In genomic region chr11:121808204-121808852, GRCm38 (mm10) we compare ENCODE assay signal across 8 mouse cellular contexts. TPM values are rescaled to one million over a fixed set of nuclear protein-coding genes. Genes with fewer than 3 reads are reported as not detected.
DNase-seq lines count a peak whose midpoint lies in the region; ATAC-seq and TF ChIP-seq lines count a peak whose summit lies in the region.

No protein-coding gene starts in this region.

- H3ac ChIP-seq in C2C12 (ENCODE audit: control insufficient read depth, insufficient read length, low read depth), result no peak overlapping the region

- H3K4me2 ChIP-seq in embryonic facial prominence, embryonic 11.5 days (ENCODE audit: low read depth, low read length), result no peak overlapping the region
- no peak overlapping the region for H3K4me2 ChIP-seq in kidney, embryonic 14.5 days (replicated peaks; ENCODE audit: low read depth, low read length)
- H3K4me2 ChIP-seq in limb, embryonic 14.5 days (replicated peaks; ENCODE audit: low read depth, low read length, severe bottlenecking), result no peak overlapping the region
- no peak overlapping the region for H3K4me2 ChIP-seq in stomach, postnatal 0 days (replicated peaks; ENCODE audit: low read depth)

- peak; percentile 48 for ATAC-seq in embryonic facial prominence, embryonic 11.5 days (replicated peaks; ENCODE audit: insufficient number of reproducible peaks, low FRiP score, low TSS enrichment, low read depth)
- peak; percentile 80 for ATAC-seq in kidney, embryonic 14.5 days (ENCODE audit: low FRiP score, low TSS enrichment)
- peak; percentile 76; the same call in 1 of the 2 replicates for ATAC-seq in limb, embryonic 14.5 days (ENCODE audit: low FRiP score, low read depth)
- peak; percentile 80 for ATAC-seq in stomach, postnatal 0 days (ENCODE audit: low FRiP score, low TSS enrichment)

- TF ChIP-seq POLR2A in limb, embryonic 14.5 days (IDR thresholded peaks at IDR 0.05; ENCODE audit: borderline replicate concordance, extremely low read depth, insufficient read depth, insufficient read length), result no peak

- H3K9me3 ChIP-seq in embryonic facial prominence, embryonic 11.5 days (replicated peaks; ENCODE audit: control insufficient read depth, low read length), result no peaks in the 10 kb centered on the region
- no peaks in the 10 kb centered on the region for H3K9me3 ChIP-seq in kidney, embryonic 14.5 days (ENCODE audit: control insufficient read depth, low read length)
- H3K9me3 ChIP-seq in limb, embryonic 14.5 days (ENCODE audit: control insufficient read depth, low read length), result no peaks in the 10 kb centered on the region
- no peaks in the 10 kb centered on the region for H3K9me3 ChIP-seq in stomach, postnatal 0 days (ENCODE audit: control insufficient read depth, low read length)

- WGBS in embryonic facial prominence, embryonic 11.5 days, result 3% methylated on average over 4 of the region's 4 CpGs
- WGBS in kidney, embryonic 14.5 days, result 2% methylated on average over 4 of the region's 4 CpGs
- WGBS in limb, embryonic 14.5 days, result 4% methylated on average over 4 of the region's 4 CpGs
- WGBS in stomach, postnatal 0 days, result 2% methylated on average over 4 of the region's 4 CpGs

- no peak overlapping the region for H3K4me3 ChIP-seq in C2C12 (ENCODE audit: insufficient read depth, poor library complexity, severe bottlenecking)
- no peak overlapping the region for H3K4me3 ChIP-seq in embryonic facial prominence, embryonic 11.5 days (ENCODE audit: low read depth, low read length)
- H3K4me3 ChIP-seq in kidney, embryonic 14.5 days (ENCODE audit: low read length), result no peak overlapping the region
- no peak overlapping the region for H3K4me3 ChIP-seq in limb, embryonic 14.5 days (replicated peaks; ENCODE audit: low read length)
- H3K4me3 ChIP-seq in stomach, postnatal 0 days (ENCODE audit: low read depth, low read length), result no peak overlapping the region

- TF ChIP-seq CTCF in C2C12 (IDR thresholded peaks at IDR 0.05; ENCODE audit: control insufficient read depth, insufficient read depth, insufficient read length), result peak; percentile 77
- TF ChIP-seq CTCF in stomach, postnatal 0 days (IDR thresholded peaks at IDR 0.05; ENCODE audit: low read depth), result peak; percentile 97

- no peaks in the 10 kb centered on the region for H3K27me3 ChIP-seq in C2C12 (ENCODE audit: control insufficient read depth, insufficient read depth, insufficient read length)
- no peaks in the 10 kb centered on the region for H3K27me3 ChIP-seq in embryonic facial prominence, embryonic 11.5 days (ENCODE audit: control insufficient read depth, insufficient read depth, low read length)
- H3K27me3 ChIP-seq in kidney, embryonic 14.5 days (ENCODE audit: control insufficient read depth, insufficient read depth, low read length), result no peaks in the 10 kb centered on the region
- H3K27me3 ChIP-seq in limb, embryonic 14.5 days (ENCODE audit: control insufficient read depth, insufficient read depth, low read length), result no peaks in the 10 kb centered on the region
- H3K27me3 ChIP-seq in stomach, postnatal 0 days (ENCODE audit: control insufficient read depth, insufficient read depth, low read length), result no peaks in the 10 kb centered on the region

- no peaks in the 10 kb centered on the region for H3K79me3 ChIP-seq in C2C12 (ENCODE audit: low read depth)

- no peaks in the 10 kb centered on the region for H3K36me3 ChIP-seq in C2C12 (ENCODE audit: control insufficient read depth, insufficient read depth)
- H3K36me3 ChIP-seq in embryonic facial prominence, embryonic 11.5 days (replicated peaks; ENCODE audit: control insufficient read depth, insufficient read depth, low read depth, low read length), result no peaks in the 10 kb centered on the region
- no peaks in the 10 kb centered on the region for H3K36me3 ChIP-seq in kidney, embryonic 14.5 days (ENCODE audit: control insufficient read depth, insufficient read depth, low read length)
- no peaks in the 10 kb centered on the region for H3K36me3 ChIP-seq in limb, embryonic 14.5 days (ENCODE audit: control insufficient read depth, insufficient read depth, low read length)
- H3K36me3 ChIP-seq in stomach, postnatal 0 days (ENCODE audit: control insufficient read depth, insufficient read depth, low read length), result no peaks in the 10 kb centered on the region

- no peak overlapping the region for H3K27ac ChIP-seq in embryonic facial prominence, embryonic 11.5 days (replicated peaks; ENCODE audit: low read depth, low read length)
- H3K27ac ChIP-seq in kidney, embryonic 14.5 days (ENCODE audit: low read depth, low read length), result no peak overlapping the region
- H3K27ac ChIP-seq in limb, embryonic 14.5 days (replicated peaks; ENCODE audit: low read depth, low read length), result no peak overlapping the region
- no peak overlapping the region for H3K27ac ChIP-seq in stomach, postnatal 0 days (replicated peaks)

- H3K79me2 ChIP-seq in C2C12 (ENCODE audit: control insufficient read depth, insufficient read depth), result no peaks in the 10 kb centered on the region

- TF ChIP-seq EP300 in stomach, postnatal 0 days (optimal IDR thresholded peaks at IDR 0.05), result no peak

- peak; percentile 81 for DNase-seq in adrenal gland, postnatal 25 days
- peak; percentile 92 for DNase-seq in embryonic facial prominence, embryonic 11.5 days (ENCODE audit: low spot score)
- DNase-seq in heart, adult 8-10 months (ENCODE audit: low spot score), result peak; percentile 87
- peak; percentile 91 for DNase-seq in limb, embryonic 14.5 days (ENCODE audit: low spot score)
- peak; percentile 65 to 76 for DNase-seq in natural killer cell, adult 2 months (ENCODE audit: low spot score in 2 of 2)
- DNase-seq in stomach, postnatal 0 days (ENCODE audit: low spot score), result peak; percentile 87

- no peak overlapping the region for H3K9ac ChIP-seq in embryonic facial prominence, embryonic 11.5 days (replicated peaks; ENCODE audit: low read length)
- H3K9ac ChIP-seq in kidney, embryonic 14.5 days (ENCODE audit: low read depth, low read length), result no peak overlapping the region
- no peak overlapping the region for H3K9ac ChIP-seq in limb, embryonic 14.5 days (ENCODE audit: low read depth, low read length, severe bottlenecking)
- no peak overlapping the region for H3K9ac ChIP-seq in stomach, postnatal 0 days (ENCODE audit: low read length)

- H3K4me1 ChIP-seq in embryonic facial prominence, embryonic 11.5 days (ENCODE audit: control insufficient read depth, insufficient read depth, low read length), result no peaks in the 10 kb centered on the region
- H3K4me1 ChIP-seq in kidney, embryonic 14.5 days (ENCODE audit: control insufficient read depth, insufficient read depth, low read length), result no peaks in the 10 kb centered on the region
- no peaks in the 10 kb centered on the region for H3K4me1 ChIP-seq in limb, embryonic 14.5 days (ENCODE audit: control insufficient read depth, insufficient read depth, low read length)
- H3K4me1 ChIP-seq in stomach, postnatal 0 days (replicated peaks; ENCODE audit: control insufficient read depth, insufficient read depth), result no peaks in the 10 kb centered on the region

TF ChIP-seq in C2C12, 6 proteins besides CTCF, POLR2A, EP300 and RAD21:
- no peak for TF ChIP-seq FOSL1 (IDR thresholded peaks at IDR 0.05; ENCODE audit: insufficient read depth, low read length, poor library complexity, severe bottlenecking)
- TF ChIP-seq MAX (IDR thresholded peaks at IDR 0.05), result no peak
- TF ChIP-seq MYOG (IDR thresholded peaks at IDR 0.05; ENCODE audit: control insufficient read depth, extremely low read depth, insufficient read length), result no peak
- no peak for TF ChIP-seq MYOD1 (IDR thresholded peaks at IDR 0.05; ENCODE audit: control insufficient read depth, insufficient read length, low read depth)
- TF ChIP-seq CEBPB (IDR thresholded peaks at IDR 0.05; ENCODE audit: low read depth), result no peak
- TF ChIP-seq USF1 (IDR thresholded peaks at IDR 0.05; ENCODE audit: low read depth), result no peak

RNA-seq across cellular contexts. Expression of gene Ptchd3, which starts 21.7 kb away (rescaled TPM):
- not detected for polyA plus RNA-seq in C2C12 (2012; fragmentation: generic; extraction: Trizol)
- total RNA-seq in adrenal gland, postnatal 25 days (2021), result not detected in 2 replicates
- not detected in 2 replicates for polyA plus RNA-seq in embryonic facial prominence, embryonic 11.5 days (2014; fragmentation: Nextera tagmentation; extraction: Ambion mirVana)
- under 1 TPM; 0.16 to 0.34 (median 0.18) TPM for total RNA-seq in heart, adult 8-10 months (2022)
- 0.10 and 0.11 TPM in 2 replicates for polyA plus RNA-seq in kidney, embryonic 14.5 days (2014; fragmentation: Nextera tagmentation; extraction: Ambion mirVana)
- polyA plus RNA-seq in limb, embryonic 14.5 days (2012; rRNA removed), result 0.09 and 0.14 TPM in 2 replicates
- 0.21 TPM in 1 of 2 replicates, not detected in the other for polyA plus RNA-seq in limb, embryonic 14.5 days (2014; fragmentation: Nextera tagmentation; extraction: Ambion mirVana)
- polyA plus RNA-seq in stomach, postnatal 0 days (2015; fragmentation: Nextera tagmentation; extraction: Ambion mirVana), result 0.05 TPM in 1 of 2 replicates, not detected in the other
